Mouse (Mus musculus) CD4-positive naive resting alpha-beta T cell, adult 57 days (primary cell): Measurements from ENCODE around the gene Lnx1. TPM values are rescaled to one million over a fixed set of nuclear protein-coding genes. Genes with fewer than 3 reads are reported as not detected.

Experiments used
- total RNA-seq: library from RNA; stranded (reverse); gene quantifications from one replicate; pipeline ENCODE4 v1.2.4, GENCODE M21; 2023

Gene Lnx1
- total RNA-seq, result not detected

GRCm38 (mm10) chr5:74702766-74703165 is at the start of gene Lnx1:
TSS of gene Lnx1 (minus strand) at chr5:74702912.

Other genes with a start within 250 kb of the Lnx1 start
- 36.6 TPM for gene Scfd2, start 171.2 kb downstream of the Lnx1 start, total RNA-seq
- 154 TPM for gene Fip1l1, start 167.5 kb downstream of the Lnx1 start, total RNA-seq